In the genomic region with DNA sequence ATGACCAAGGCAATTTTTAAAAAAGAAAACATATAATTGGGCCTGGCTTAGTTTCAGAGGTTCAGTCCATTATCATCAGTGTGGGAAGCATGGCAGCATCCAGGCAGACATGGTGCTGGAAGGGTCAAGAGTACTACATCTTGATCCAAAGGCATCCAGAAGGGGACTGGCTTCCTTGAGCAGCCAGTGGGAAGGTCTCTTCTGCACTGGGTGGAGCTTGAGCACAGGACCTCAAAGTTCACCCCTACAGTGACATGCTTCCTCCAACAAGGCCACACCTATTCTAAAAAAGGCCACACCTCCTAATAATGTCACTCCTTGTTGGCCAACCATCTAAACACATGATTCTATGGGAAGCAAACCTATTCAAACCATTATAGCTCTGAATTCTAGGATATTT, we compare ENCODE assay signal across 18 mouse cellular contexts.
"Had no signal": no experiment of that assay in that cellular context is flagged by ENCODE, and none has a peak within 500 bp of the region (broad histone marks: within the 10 kb centered on the region; RNA-seq: fewer than 3 reads in every experiment).

No protein-coding gene starts in this region.

- H3K27ac ChIP-seq: midbrain, embryonic 13.5 days; midbrain, embryonic 15.5 days; neural tube, embryonic 13.5 days; neural tube, embryonic 15.5 days had no signal

- DNase-seq: lung, adult 18-20 months; lung, embryonic 14.5 days; lung, postnatal 10 days; lung, postnatal 4 days; retina, postnatal 1 day; right cerebral cortex, adult 18-20 months; right cerebral cortex, postnatal 25 days; right cerebral cortex, postnatal 4 days; spleen, adult 18-20 months; thymus, adult 18-20 months; thymus, postnatal 14 days; thymus, postnatal 4 days had no signal

- ATAC-seq: midbrain, embryonic 13.5 days; midbrain, embryonic 15.5 days had no signal

- H3K4me1 ChIP-seq: megakaryocyte, embryonic 14.5 days; midbrain, embryonic 13.5 days; midbrain, embryonic 15.5 days; neural tube, embryonic 13.5 days; neural tube, embryonic 15.5 days had no signal

- H3K27me3 ChIP-seq: midbrain, embryonic 13.5 days; midbrain, embryonic 15.5 days; neural tube, embryonic 13.5 days; neural tube, embryonic 15.5 days had no signal

- H3K4me3 ChIP-seq: megakaryocyte, embryonic 14.5 days; midbrain, embryonic 13.5 days; midbrain, embryonic 15.5 days; myocyte; neural tube, embryonic 13.5 days; neural tube, embryonic 15.5 days had no signal

- H3K9me3 ChIP-seq: midbrain, embryonic 15.5 days; neural tube, embryonic 15.5 days had no signal

- H3K36me3 ChIP-seq: midbrain, embryonic 13.5 days; midbrain, embryonic 15.5 days; neural tube, embryonic 13.5 days; neural tube, embryonic 15.5 days had no signal
